Mouse (Mus musculus): ENCODE data around the gene Col28a1. TPM values are rescaled to one million over a fixed set of nuclear protein-coding genes. Genes with fewer than 3 reads are reported as not detected.

Gene Col28a1
- polyA plus RNA-seq, 1 experiment, result 0.01 TPM

GRCm38 (mm10) chr6:8189917-8190316 lies 2.5 kb downstream of the Col28a1 start:
- H3K4me3 ChIP-seq (ENCODE audit: insufficient read depth, poor library complexity, severe bottlenecking), result no peak overlapping the region
- no peaks in the 10 kb centered on the region for H3K36me3 ChIP-seq (ENCODE audit: control insufficient read depth, insufficient read depth)
- no peaks in the 10 kb centered on the region for H3K79me2 ChIP-seq (ENCODE audit: control insufficient read depth, insufficient read depth)
- no peaks in the 10 kb centered on the region for H3K79me3 ChIP-seq (ENCODE audit: low read depth)
- H3ac ChIP-seq (ENCODE audit: control insufficient read depth, insufficient read length, low read depth), result no peak overlapping the region
- TF ChIP-seq USF1 (IDR thresholded peaks at IDR 0.05; ENCODE audit: low read depth) (no peak), MYOD1 (IDR thresholded peaks at IDR 0.05; ENCODE audit: control insufficient read depth, insufficient read length, low read depth) (no peak), MAX (IDR thresholded peaks at IDR 0.05) (no peak), FOSL1 (IDR thresholded peaks at IDR 0.05; ENCODE audit: insufficient read depth, low read length, poor library complexity, severe bottlenecking) (no peak), MYOG (IDR thresholded peaks at IDR 0.05; ENCODE audit: control insufficient read depth, extremely low read depth, insufficient read length) (no peak), CEBPB (IDR thresholded peaks at IDR 0.05; ENCODE audit: low read depth) (no peak), CTCF (IDR thresholded peaks at IDR 0.05; ENCODE audit: control insufficient read depth, insufficient read depth, insufficient read length) (no peak)
- no peaks in the 10 kb centered on the region for H3K27me3 ChIP-seq (ENCODE audit: control insufficient read depth, insufficient read depth, insufficient read length)

- H3K27me3 ChIP-seq (ENCODE audit: control insufficient read depth, insufficient read depth, insufficient read length), result no peaks in the 10 kb centered on the region
- no peak overlapping the region for H3ac ChIP-seq (ENCODE audit: control insufficient read depth, insufficient read length, low read depth)
- no peak overlapping the region for H3K4me3 ChIP-seq (ENCODE audit: insufficient read depth, poor library complexity, severe bottlenecking)
- H3K36me3 ChIP-seq (ENCODE audit: control insufficient read depth, insufficient read depth), result no peaks in the 10 kb centered on the region
- H3K79me2 ChIP-seq (ENCODE audit: control insufficient read depth, insufficient read depth), result no peaks in the 10 kb centered on the region
- TF ChIP-seq CEBPB (IDR thresholded peaks at IDR 0.05; ENCODE audit: low read depth), result no peak
- TF ChIP-seq MYOG (IDR thresholded peaks at IDR 0.05; ENCODE audit: control insufficient read depth, extremely low read depth, insufficient read length), result no peak
- TF ChIP-seq MAX (IDR thresholded peaks at IDR 0.05), result no peak
- TF ChIP-seq FOSL1 (IDR thresholded peaks at IDR 0.05; ENCODE audit: insufficient read depth, low read length, poor library complexity, severe bottlenecking), result no peak
- TF ChIP-seq USF1 (IDR thresholded peaks at IDR 0.05; ENCODE audit: low read depth), result no peak
- no peak for TF ChIP-seq MYOD1 (IDR thresholded peaks at IDR 0.05; ENCODE audit: control insufficient read depth, insufficient read length, low read depth)
- TF ChIP-seq CTCF (IDR thresholded peaks at IDR 0.05; ENCODE audit: control insufficient read depth, insufficient read depth, insufficient read length), result no peak
- H3K79me3 ChIP-seq (ENCODE audit: low read depth), result no peaks in the 10 kb centered on the region
Observed at GRCm38 (mm10) chr6:8188599-8189233, 3.7 kb downstream of the Col28a1 start.

GRCm38 (mm10) chr6:8178397-8178941 lies 13.9 kb downstream of the Col28a1 start:
- no peaks in the 10 kb centered on the region for H3K27me3 ChIP-seq (ENCODE audit: control insufficient read depth, insufficient read depth, insufficient read length)

GRCm38 (mm10) chr6:8176116-8176515 lies 16.3 kb downstream of the Col28a1 start:
- no peaks in the 10 kb centered on the region for H3K79me2 ChIP-seq (ENCODE audit: control insufficient read depth, insufficient read depth)
- TF ChIP-seq MYOG (IDR thresholded peaks at IDR 0.05; ENCODE audit: control insufficient read depth, extremely low read depth, insufficient read length) (no peak), USF1 (IDR thresholded peaks at IDR 0.05; ENCODE audit: low read depth) (no peak), MYOD1 (IDR thresholded peaks at IDR 0.05; ENCODE audit: control insufficient read depth, insufficient read length, low read depth) (no peak), FOSL1 (IDR thresholded peaks at IDR 0.05; ENCODE audit: insufficient read depth, low read length, poor library complexity, severe bottlenecking) (no peak), CEBPB (IDR thresholded peaks at IDR 0.05; ENCODE audit: low read depth) (no peak), CTCF (IDR thresholded peaks at IDR 0.05; ENCODE audit: control insufficient read depth, insufficient read depth, insufficient read length) (no peak), MAX (IDR thresholded peaks at IDR 0.05) (no peak)
- H3K27me3 ChIP-seq (ENCODE audit: control insufficient read depth, insufficient read depth, insufficient read length), result no peaks in the 10 kb centered on the region
- H3ac ChIP-seq (ENCODE audit: control insufficient read depth, insufficient read length, low read depth), result no peak overlapping the region
- H3K79me3 ChIP-seq (ENCODE audit: low read depth), result no peaks in the 10 kb centered on the region
- H3K36me3 ChIP-seq (ENCODE audit: control insufficient read depth, insufficient read depth), result no peaks in the 10 kb centered on the region
- H3K4me3 ChIP-seq (ENCODE audit: insufficient read depth, poor library complexity, severe bottlenecking), result no peak overlapping the region

More at GRCm38 (mm10) chr6:8178397-8178941, 13.9 kb downstream of the Col28a1 start:
- TF ChIP-seq FOSL1 (IDR thresholded peaks at IDR 0.05; ENCODE audit: insufficient read depth, low read length, poor library complexity, severe bottlenecking) (no peak), CTCF (IDR thresholded peaks at IDR 0.05; ENCODE audit: control insufficient read depth, insufficient read depth, insufficient read length) (no peak), CEBPB (IDR thresholded peaks at IDR 0.05; ENCODE audit: low read depth) (no peak), MAX (IDR thresholded peaks at IDR 0.05) (no peak), USF1 (IDR thresholded peaks at IDR 0.05; ENCODE audit: low read depth) (no peak), MYOD1 (IDR thresholded peaks at IDR 0.05; ENCODE audit: control insufficient read depth, insufficient read length, low read depth) (no peak), MYOG (IDR thresholded peaks at IDR 0.05; ENCODE audit: control insufficient read depth, extremely low read depth, insufficient read length) (no peak)
- no peaks in the 10 kb centered on the region for H3K79me2 ChIP-seq (ENCODE audit: control insufficient read depth, insufficient read depth)
- H3K4me3 ChIP-seq (ENCODE audit: insufficient read depth, poor library complexity, severe bottlenecking), result no peak overlapping the region
- no peak overlapping the region for H3ac ChIP-seq (ENCODE audit: control insufficient read depth, insufficient read length, low read depth)
- H3K36me3 ChIP-seq (ENCODE audit: control insufficient read depth, insufficient read depth), result no peaks in the 10 kb centered on the region
- no peaks in the 10 kb centered on the region for H3K79me3 ChIP-seq (ENCODE audit: low read depth)

- H3K36me3 ChIP-seq (ENCODE audit: control insufficient read depth, insufficient read depth), result no peaks in the 10 kb centered on the region
- no peaks in the 10 kb centered on the region for H3K27me3 ChIP-seq (ENCODE audit: control insufficient read depth, insufficient read depth, insufficient read length)
- TF ChIP-seq MAX (IDR thresholded peaks at IDR 0.05) (no peak), CTCF (IDR thresholded peaks at IDR 0.05; ENCODE audit: control insufficient read depth, insufficient read depth, insufficient read length) (no peak), FOSL1 (IDR thresholded peaks at IDR 0.05; ENCODE audit: insufficient read depth, low read length, poor library complexity, severe bottlenecking) (no peak), USF1 (IDR thresholded peaks at IDR 0.05; ENCODE audit: low read depth) (no peak), MYOD1 (IDR thresholded peaks at IDR 0.05; ENCODE audit: control insufficient read depth, insufficient read length, low read depth) (no peak), CEBPB (IDR thresholded peaks at IDR 0.05; ENCODE audit: low read depth) (no peak), MYOG (IDR thresholded peaks at IDR 0.05; ENCODE audit: control insufficient read depth, extremely low read depth, insufficient read length) (no peak)
- no peak overlapping the region for H3ac ChIP-seq (ENCODE audit: control insufficient read depth, insufficient read length, low read depth)
- no peak overlapping the region for H3K4me3 ChIP-seq (ENCODE audit: insufficient read depth, poor library complexity, severe bottlenecking)
- H3K79me2 ChIP-seq (ENCODE audit: control insufficient read depth, insufficient read depth), result no peaks in the 10 kb centered on the region
- H3K79me3 ChIP-seq (ENCODE audit: low read depth), result no peaks in the 10 kb centered on the region
Observed at GRCm38 (mm10) chr6:8175346-8175745, 17.1 kb downstream of the Col28a1 start.
